Mouse (Mus musculus) E14TG2a.4 (cell line): Measurements from ENCODE around the gene Mmp11.

Source experiments
- H3K27me3 ChIP-seq: 2 replicates; pipeline ENCODE4 v1.6.1; 2014; ENCODE audit warnings: low read length, control low read depth; ENCODE audit not compliant: insufficient read depth
- H3K36me3 ChIP-seq: 2 replicates; pipeline ENCODE4 v1.6.1; 2014; ENCODE audit warnings: low read length, control low read depth; ENCODE audit not compliant: insufficient read depth
- H3K4me1 ChIP-seq: replicated peaks from 2 replicates; pipeline ENCODE4 v1.6.1; 2014; ENCODE audit warnings: low read depth, low read length, control low read depth
- H3K4me3 ChIP-seq: replicated peaks from 2 replicates; pipeline ENCODE4 v1.5.1; 2014; ENCODE audit warnings: mild to moderate bottlenecking, low read length
- H3K9me3 ChIP-seq: 2 replicates; pipeline ENCODE4 v1.6.1; 2014; ENCODE audit warnings: low read length, control low read depth
- CTCF ChIP-seq: conservative IDR thresholded peaks from 2 replicates; pipeline ENCODE4 v1.5.1; 2014; ENCODE audit warnings: low read length
- NANOG ChIP-seq: IDR thresholded peaks from 2 replicates; pipeline ENCODE4 v1.6.1; 2014; ENCODE audit warnings: borderline replicate concordance, low read length, mixed read lengths
- POU5F1 ChIP-seq: IDR thresholded peaks from 2 replicates; pipeline ENCODE4 v1.6.1; 2014; ENCODE audit warnings: low read length, borderline replicate concordance

Gene Mmp11

GRCm38 (mm10) chr10:75932081-75932678 lies 4.1 kb downstream of the Mmp11 start:
- H3K4me1 ChIP-seq = peaks cover 69% of the 10 kb centered on the region
- no peak for TF ChIP-seq POU5F1
- no peak for TF ChIP-seq CTCF
- TF ChIP-seq NANOG = no peak
- H3K27me3 ChIP-seq = peaks cover 12% of the 10 kb centered on the region; the same call in 1 of the 2 replicates
- peaks cover 37% of the 10 kb centered on the region for H3K36me3 ChIP-seq
- peak overlapping the region; percentile 90 for H3K4me3 ChIP-seq
- no peaks in the 10 kb centered on the region for H3K9me3 ChIP-seq

- no peak for TF ChIP-seq CTCF
- TF ChIP-seq POU5F1 = no peak
- TF ChIP-seq NANOG = no peak
- Histone ChIP-seq H3K4me3 (peak overlapping the region; percentile 90), H3K36me3 (peaks cover 37% of the 10 kb centered on the region), H3K9me3 (no peaks in the 10 kb centered on the region), H3K27me3 (peaks cover 12% of the 10 kb centered on the region; the same call in 1 of the 2 replicates), H3K4me1 (peaks cover 71% of the 10 kb centered on the region)
Measured at GRCm38 (mm10) chr10:75931311-75931710, 5.0 kb downstream of the Mmp11 start.

GRCm38 (mm10) chr10:75930304-75930703 lies 6.0 kb downstream of the Mmp11 start:
- TF ChIP-seq POU5F1 (no peak), CTCF (no peak), NANOG (no peak)
- Histone ChIP-seq H3K9me3 (no peaks in the 10 kb centered on the region), H3K36me3 (peaks cover 45% of the 10 kb centered on the region), H3K4me1 (peaks cover 73% of the 10 kb centered on the region), H3K27me3 (peaks cover 12% of the 10 kb centered on the region; the same call in 1 of the 2 replicates), H3K4me3 (peak overlapping the region; percentile 61)

- H3K27me3 ChIP-seq = peaks cover 11% of the 10 kb centered on the region; the same call in 1 of the 2 replicates
- peaks cover 56% of the 10 kb centered on the region for H3K4me1 ChIP-seq
- H3K36me3 ChIP-seq = peaks cover 74% of the 10 kb centered on the region
- no peak for TF ChIP-seq POU5F1
- TF ChIP-seq NANOG = no peak
- no peak for TF ChIP-seq CTCF
- no peaks in the 10 kb centered on the region for H3K9me3 ChIP-seq
- peak overlapping the region; percentile 10; the same call in 1 of the 2 replicates for H3K4me3 ChIP-seq
Measured at GRCm38 (mm10) chr10:75926396-75926795, 9.9 kb downstream of the Mmp11 start.

- Histone ChIP-seq H3K9me3 (no peaks in the 10 kb centered on the region), H3K36me3 (peaks cover 74% of the 10 kb centered on the region), H3K4me3 (no peak overlapping the region), H3K4me1 (peaks cover 51% of the 10 kb centered on the region), H3K27me3 (no peaks in the 10 kb centered on the region)
- no peak for TF ChIP-seq POU5F1
- TF ChIP-seq CTCF = peak; percentile 30; the same call in 1 of the 2 replicates
Measured at GRCm38 (mm10) chr10:75924324-75924723, 12.0 kb downstream of the Mmp11 start.

GRCm38 (mm10) chr10:75921726-75922560 lies 14.4 kb downstream of the Mmp11 start:
- no peaks in the 10 kb centered on the region for H3K9me3 ChIP-seq
- no peak for TF ChIP-seq POU5F1
- TF ChIP-seq NANOG = no peak
- TF ChIP-seq CTCF = no peak

GRCm38 (mm10) chr10:75921026-75921725 lies 15.1 kb downstream of the Mmp11 start, which contains the start of gene Smarcb1:
TSS of gene Smarcb1 (minus strand) at chr10:75921617.
- TF ChIP-seq NANOG (no peak), CTCF (no peak), POU5F1 (no peak)
- Histone ChIP-seq H3K36me3 (peaks cover 74% of the 10 kb centered on the region), H3K4me3 (peak within 1 kb of the TSS; percentile 98), H3K27me3 (no peaks in the 10 kb centered on the region), H3K9me3 (no peaks in the 10 kb centered on the region), H3K4me1 (peaks cover 59% of the 10 kb centered on the region)

More at GRCm38 (mm10) chr10:75921726-75922560, 14.4 kb downstream of the Mmp11 start:
- H3K4me3 ChIP-seq = peak overlapping the region; percentile 98
- no peaks in the 10 kb centered on the region for H3K27me3 ChIP-seq
- peaks cover 59% of the 10 kb centered on the region for H3K4me1 ChIP-seq
- H3K36me3 ChIP-seq = peaks cover 74% of the 10 kb centered on the region

- Histone ChIP-seq H3K4me3 (no peak overlapping the region), H3K36me3 (peaks cover 74% of the 10 kb centered on the region), H3K4me1 (peaks cover 76% of the 10 kb centered on the region), H3K9me3 (no peaks in the 10 kb centered on the region), H3K27me3 (no peaks in the 10 kb centered on the region)
- TF ChIP-seq POU5F1 (no peak), CTCF (no peak), NANOG (no peak)
Measured at GRCm38 (mm10) chr10:75919026-75919425, 17.3 kb downstream of the Mmp11 start.
